Comparison of ENCODE assay signal across 8 mouse cellular contexts in the genomic region with DNA sequence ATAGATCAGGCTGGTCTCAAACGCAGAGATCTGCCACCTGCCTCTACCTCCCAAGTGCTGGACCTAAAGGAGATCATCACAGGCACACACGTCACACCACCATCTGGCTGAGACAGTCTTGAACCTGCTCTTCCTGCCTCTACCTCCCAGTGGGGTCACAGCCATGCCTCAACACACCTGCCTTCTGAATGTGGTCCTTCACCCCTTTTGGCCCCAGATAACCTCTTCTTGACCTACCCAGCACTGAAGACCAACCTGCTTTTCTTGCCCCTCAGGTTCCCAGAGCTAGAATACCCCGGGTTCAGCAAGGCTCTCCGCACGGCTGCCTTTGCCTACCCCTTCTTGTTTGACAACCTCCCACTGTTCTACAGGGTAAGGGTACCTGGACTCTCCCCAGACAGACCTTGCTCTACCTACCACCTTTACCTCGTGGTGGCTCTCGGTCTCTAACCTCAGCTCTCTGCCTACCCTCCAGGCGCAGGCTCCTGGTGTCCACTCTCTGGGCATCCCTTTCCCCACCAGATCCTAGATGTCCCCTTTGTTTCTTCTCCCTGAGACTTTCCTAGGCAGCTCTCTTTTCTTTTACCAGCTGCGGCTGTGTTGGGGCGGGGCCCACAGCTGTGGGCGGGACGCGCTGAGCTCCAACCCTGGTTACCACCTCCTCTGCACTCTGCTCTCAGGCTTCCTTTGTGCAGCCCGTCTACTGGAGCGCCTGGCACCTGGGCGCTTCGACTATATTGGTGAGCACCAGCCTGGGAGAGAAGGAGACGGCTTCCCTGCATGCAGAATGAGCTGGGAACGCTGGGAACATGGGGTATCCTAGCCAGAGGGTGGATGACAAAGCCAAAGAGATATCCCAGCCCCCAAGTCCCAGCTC. TPM values are rescaled to one million over a fixed set of nuclear protein-coding genes. Genes with fewer than 3 reads are reported as not detected.
DNase-seq lines count a peak whose midpoint lies in the region; ATAC-seq and TF ChIP-seq lines count a peak whose summit lies in the region.
"Not testable (repeated sequence)": the region's sequence is repeated elsewhere in the genome, so short reads cannot be mapped to it uniquely, and the experiment has no call there.

No protein-coding gene starts in this region.

- not testable (repeated sequence) for H3K36me3 ChIP-seq in forebrain, embryonic 15.5 days; hindbrain, embryonic 15.5 days; lung, embryonic 16.5 days (ENCODE audit: control insufficient read depth, insufficient read depth, low read length); thymus, adult 2 months (ENCODE audit: control insufficient read depth, insufficient read depth, low read length)

- not testable (repeated sequence) for H3K9me3 ChIP-seq in forebrain, embryonic 15.5 days; hindbrain, embryonic 15.5 days; lung, embryonic 16.5 days (ENCODE audit: control insufficient read depth, low read length)

- H3K4me1 ChIP-seq in forebrain, embryonic 15.5 days; hindbrain, embryonic 15.5 days (replicated peaks); lung, embryonic 16.5 days (replicated peaks; ENCODE audit: control insufficient read depth, insufficient read depth, low read length): not testable (repeated sequence)
- peaks cover 12% of the 10 kb centered on the region for H3K4me1 ChIP-seq in thymus, adult 2 months (replicated peaks; ENCODE audit: control insufficient read depth, insufficient read depth, low read length)

- WGBS in forebrain, embryonic 15.5 days = 9% methylated on average over 19 of the region's 19 CpGs
- WGBS in hindbrain, embryonic 15.5 days = 9% methylated on average over 19 of the region's 19 CpGs
- 13% methylated on average over 19 of the region's 19 CpGs for WGBS in large intestine, adult 2 months
- 11% methylated on average over 16 of the region's 19 CpGs for WGBS in lung, embryonic 16.5 days
- 12% methylated on average over 19 of the region's 19 CpGs for WGBS in thymus, adult 2 months

- H3K27me3 ChIP-seq in forebrain, embryonic 15.5 days; hindbrain, embryonic 15.5 days; lung, embryonic 16.5 days (ENCODE audit: control insufficient read depth, insufficient read depth, low read depth, low read length); thymus, adult 2 months (ENCODE audit: control insufficient read depth, insufficient read depth, low read length): not testable (repeated sequence)

- peak; percentile 34 for DNase-seq in c-Kit-positive CD71-positive TER-119-negative erythroid progenitor cells, embryonic 14.5 days (ENCODE audit: low read depth)
- DNase-seq in large intestine, adult 2 months (ENCODE audit: low read depth, low spot score) = peak; percentile 21
- peak; percentile 54 for DNase-seq in naive thymus-derived CD4-positive, alpha-beta T cell, adult 2 months (ENCODE audit: low read depth)
- DNase-seq in thymus, adult 2 months = peak; percentile 49

- peak overlapping the region; percentile 18 for H3K4me2 ChIP-seq in forebrain, embryonic 15.5 days (replicated peaks)
- peak overlapping the region; percentile 40 for H3K4me2 ChIP-seq in hindbrain, embryonic 15.5 days
- peak overlapping the region; percentile 46 for H3K4me2 ChIP-seq in lung, embryonic 16.5 days (ENCODE audit: low read depth, low read length)

- not testable (repeated sequence) for TF ChIP-seq POLR2A in thymus, adult 2 months (IDR thresholded peaks at IDR 0.05; ENCODE audit: control insufficient read depth, extremely low read depth, insufficient read depth, low read length, poor library complexity)

- peak overlapping the region; percentile 5; the same call in 1 of the 2 replicates for H3K9ac ChIP-seq in forebrain, embryonic 15.5 days (replicated peaks)
- not testable (repeated sequence) for H3K9ac ChIP-seq in hindbrain, embryonic 15.5 days; lung, embryonic 16.5 days (ENCODE audit: low read length)

- peak; percentile 93 for ATAC-seq in CD4-positive, CD25-positive, alpha-beta regulatory T cell, adult 4 months
- peak; percentile 94 for ATAC-seq in forebrain, embryonic 15.5 days (replicated peaks)
- peak; percentile 86 for ATAC-seq in hindbrain, embryonic 15.5 days (ENCODE audit: low FRiP score, low read depth)
- peak; percentile 94 for ATAC-seq in lung, embryonic 16.5 days (ENCODE audit: low read depth)

- H3K4me3 ChIP-seq in forebrain, embryonic 15.5 days = peak overlapping the region; percentile 9; the same call in 1 of the 2 replicates
- H3K4me3 ChIP-seq in hindbrain, embryonic 15.5 days; thymus, adult 2 months (ENCODE audit: control insufficient read depth, insufficient read depth, low read length): not testable (repeated sequence)
- H3K4me3 ChIP-seq in lung, embryonic 16.5 days (ENCODE audit: low read length) = peak overlapping the region; percentile 24; the same call in 1 of the 2 replicates

- H3K27ac ChIP-seq in forebrain, embryonic 15.5 days (replicated peaks) = peak overlapping the region; percentile 80
- H3K27ac ChIP-seq in hindbrain, embryonic 15.5 days (replicated peaks) = 0 out of 2 replicates have a peak overlapping the region, but pooled peaks have one; percentile 4
- not testable (repeated sequence) for H3K27ac ChIP-seq in lung, embryonic 16.5 days (ENCODE audit: low read length)
- H3K27ac ChIP-seq in thymus, adult 2 months (ENCODE audit: control insufficient read depth, insufficient read depth, low read length) = peak overlapping the region; percentile 8; the same call in 1 of the 2 replicates

- not testable (repeated sequence) for TF ChIP-seq CTCF in thymus, adult 2 months (IDR thresholded peaks at IDR 0.05; ENCODE audit: borderline replicate concordance, control insufficient read depth, extremely low read depth, insufficient read depth, low read length, poor library complexity)

RNA-seq across cellular contexts. Expression of a gene that starts 2.5 kb away (rescaled TPM):
- polyA plus RNA-seq in CD4-positive, CD25-positive, alpha-beta regulatory T cell, adult 4 months (2017; shearing (Covaris generic)) = not detected
- polyA plus RNA-seq in forebrain, embryonic 15.5 days (2015; fragmentation: Nextera tagmentation; extraction: Ambion mirVana) = not detected in 2 replicates
- polyA plus RNA-seq in hindbrain, embryonic 15.5 days (2015; fragmentation: Nextera tagmentation; extraction: Ambion mirVana) = not detected in 2 replicates
- 0.36 and 0.58 TPM in 2 replicates for polyA plus RNA-seq in large intestine, adult 2 months (2012; rRNA removed)
- polyA plus RNA-seq in lung, embryonic 16.5 days (2015; fragmentation: Nextera tagmentation; extraction: Ambion mirVana) = 0.43 TPM in 1 of 2 replicates, not detected in the other
- 2.2 and 3.8 TPM in 2 replicates for polyA plus RNA-seq in thymus, adult 2 months (2012; rRNA removed)

RNA-seq across cellular contexts. Expression of a gene that starts 3.4 kb away (rescaled TPM):
- polyA plus RNA-seq in CD4-positive, CD25-positive, alpha-beta regulatory T cell, adult 4 months (2017; shearing (Covaris generic)) = not detected
- polyA plus RNA-seq in forebrain, embryonic 15.5 days (2015; fragmentation: Nextera tagmentation; extraction: Ambion mirVana) = 0.27 TPM in 1 of 2 replicates, not detected in the other
- not detected in 2 replicates for polyA plus RNA-seq in hindbrain, embryonic 15.5 days (2015; fragmentation: Nextera tagmentation; extraction: Ambion mirVana)
- 2.5 and 5.6 TPM in 2 replicates for polyA plus RNA-seq in large intestine, adult 2 months (2012; rRNA removed)
- 0.13 TPM in 1 of 2 replicates, not detected in the other for polyA plus RNA-seq in lung, embryonic 16.5 days (2015; fragmentation: Nextera tagmentation; extraction: Ambion mirVana)
- polyA plus RNA-seq in thymus, adult 2 months (2012; rRNA removed) = 1.2 and 2.6 TPM in 2 replicates

RNA-seq across cellular contexts. Expression of a gene that starts 8.3 kb away (rescaled TPM):
- not detected for polyA plus RNA-seq in CD4-positive, CD25-positive, alpha-beta regulatory T cell, adult 4 months (2017; shearing (Covaris generic))
- not detected in 2 replicates for polyA plus RNA-seq in forebrain, embryonic 15.5 days (2015; fragmentation: Nextera tagmentation; extraction: Ambion mirVana)
- polyA plus RNA-seq in hindbrain, embryonic 15.5 days (2015; fragmentation: Nextera tagmentation; extraction: Ambion mirVana) = not detected in 2 replicates
- polyA plus RNA-seq in large intestine, adult 2 months (2012; rRNA removed) = 1.5 TPM in 1 of 2 replicates, not detected in the other
- polyA plus RNA-seq in lung, embryonic 16.5 days (2015; fragmentation: Nextera tagmentation; extraction: Ambion mirVana) = 0.94 TPM in 1 of 2 replicates, not detected in the other
- 1.5 and 2.7 TPM in 2 replicates for polyA plus RNA-seq in thymus, adult 2 months (2012; rRNA removed)

RNA-seq across cellular contexts. Expression of a gene that starts 11.6 kb away (rescaled TPM):
- not detected for polyA plus RNA-seq in CD4-positive, CD25-positive, alpha-beta regulatory T cell, adult 4 months (2017; shearing (Covaris generic))
- 0.94 and 1.0 TPM in 2 replicates for polyA plus RNA-seq in forebrain, embryonic 15.5 days (2015; fragmentation: Nextera tagmentation; extraction: Ambion mirVana)
- polyA plus RNA-seq in hindbrain, embryonic 15.5 days (2015; fragmentation: Nextera tagmentation; extraction: Ambion mirVana) = 1.9 and 2.3 TPM in 2 replicates
- polyA plus RNA-seq in large intestine, adult 2 months (2012; rRNA removed) = 2.4 and 3.2 TPM in 2 replicates
- polyA plus RNA-seq in lung, embryonic 16.5 days (2015; fragmentation: Nextera tagmentation; extraction: Ambion mirVana) = 12.5 and 15.2 TPM in 2 replicates
- 1.2 and 2.0 TPM in 2 replicates for polyA plus RNA-seq in thymus, adult 2 months (2012; rRNA removed)

RNA-seq across cellular contexts. Expression of a gene that starts 34.1 kb away (rescaled TPM):
- polyA plus RNA-seq in CD4-positive, CD25-positive, alpha-beta regulatory T cell, adult 4 months (2017; shearing (Covaris generic)) = 10 to 100 TPM; 37.2 to 52.9 TPM
- polyA plus RNA-seq in forebrain, embryonic 15.5 days (2015; fragmentation: Nextera tagmentation; extraction: Ambion mirVana) = 55.1 and 64.8 TPM in 2 replicates
- 28.8 and 35.4 TPM in 2 replicates for polyA plus RNA-seq in hindbrain, embryonic 15.5 days (2015; fragmentation: Nextera tagmentation; extraction: Ambion mirVana)
- 67.4 and 70.5 TPM in 2 replicates for polyA plus RNA-seq in large intestine, adult 2 months (2012; rRNA removed)
- 130 and 147 TPM in 2 replicates for polyA plus RNA-seq in lung, embryonic 16.5 days (2015; fragmentation: Nextera tagmentation; extraction: Ambion mirVana)
- polyA plus RNA-seq in thymus, adult 2 months (2012; rRNA removed) = 138 and 151 TPM in 2 replicates
